Mouse (Mus musculus): ENCODE measurements around the gene Gm17521.
"Not testable (repeated sequence)": the region's sequence is repeated elsewhere in the genome, so short reads cannot be mapped to it uniquely, and the experiment has no call there.

Gene Gm17521

GRCm38 (mm10) chrX:123029569-123029968 is at the start of gene Gm17521:
Gene Gm17521, minus strand, starts transcription at chrX:123029669.
- not testable (repeated sequence) for DNase-seq (ENCODE audit: low read depth)

- no peak for DNase-seq (ENCODE audit: low read depth)
Measured at GRCm38 (mm10) chrX:123043956-123044355, 14.5 kb upstream of the Gm17521 start.

- peak; percentile 22 for DNase-seq (ENCODE audit: low read depth)
Measured at GRCm38 (mm10) chrX:123043516-123043915, 14.0 kb upstream of the Gm17521 start.

All from NIH3T3 (cell line).